Mouse (Mus musculus): ENCODE results near the gene Trmu. TPM values are rescaled to one million over a fixed set of nuclear protein-coding genes. Genes with fewer than 3 reads are reported as not detected.

The Trmu gene
- polyA plus RNA-seq, 1 experiment from 2014 or later = 38.9 TPM

Other genes with a start within 250 kb of the Trmu start
- 0.29 and 0.75 TPM in 2 replicates for gene Ppara, start 144.3 kb upstream of the Trmu start, polyA plus RNA-seq (2016; fragmentation: Nextera tagmentation; extraction: Ambion mirVana)
- 32.2 and 34.2 TPM in 2 replicates for gene Cdpf1, start 67.6 kb upstream of the Trmu start, polyA plus RNA-seq (2016; fragmentation: Nextera tagmentation; extraction: Ambion mirVana)
- 0.04 TPM in 2 replicates for gene Pkdrej, start 57.6 kb upstream of the Trmu start, polyA plus RNA-seq (2016; fragmentation: Nextera tagmentation; extraction: Ambion mirVana)
- 2.2 and 3.1 TPM in 2 replicates for gene Ttc38, start 47.0 kb upstream of the Trmu start, polyA plus RNA-seq (2016; fragmentation: Nextera tagmentation; extraction: Ambion mirVana)
- 53.2 and 54.3 TPM in 2 replicates for gene Gtse1, start 19.6 kb upstream of the Trmu start, polyA plus RNA-seq (2016; fragmentation: Nextera tagmentation; extraction: Ambion mirVana)
- gene Celsr1, start 154.5 kb downstream of the Trmu start, polyA plus RNA-seq (2016; fragmentation: Nextera tagmentation; extraction: Ambion mirVana) = 1.2 and 1.5 TPM in 2 replicates
- 13.7 and 13.8 TPM in 2 replicates for gene Gramd4, start 178.4 kb downstream of the Trmu start, polyA plus RNA-seq (2016; fragmentation: Nextera tagmentation; extraction: Ambion mirVana)

Data from embryonic facial prominence, embryonic 10.5 days (tissue).